Mouse (Mus musculus): Measurements from ENCODE around the gene Pprc1.

The Pprc1 gene

DNA sequence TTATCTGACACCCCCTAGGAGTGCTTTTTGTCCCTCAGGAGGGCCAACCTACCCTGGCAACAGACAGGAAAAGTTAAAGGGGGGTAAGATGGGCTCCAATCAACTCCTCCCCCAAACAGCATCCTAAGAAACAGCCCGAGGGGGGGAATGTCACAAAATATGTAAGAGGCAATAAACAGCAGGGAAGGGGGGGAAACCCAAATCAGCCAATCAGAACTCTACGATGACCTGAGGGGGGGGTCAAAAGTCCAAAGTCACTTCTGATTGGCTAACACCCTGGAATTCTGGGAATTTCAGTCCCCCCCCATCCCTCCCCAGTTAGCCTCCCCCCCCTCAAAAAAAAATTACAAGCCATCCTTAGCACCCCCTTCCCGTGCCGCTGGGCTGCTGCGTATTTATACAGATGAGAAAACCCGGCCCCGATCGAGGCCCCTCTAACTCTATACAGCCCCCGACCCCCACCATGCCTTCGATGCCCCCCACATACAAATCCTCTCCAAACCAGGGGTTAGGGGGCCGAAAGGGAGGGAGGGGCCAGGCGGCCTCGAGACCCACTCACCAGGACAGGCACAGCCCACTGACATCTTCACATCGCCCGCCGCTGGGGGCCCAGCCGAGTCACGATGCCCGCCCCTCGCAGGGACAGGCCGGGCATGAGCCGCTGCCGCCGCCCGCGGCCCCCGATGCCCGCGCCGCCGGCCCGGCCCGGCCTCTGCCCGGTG, at the start of gene Pprc1:
Gene Pprc1 (plus strand): TSS at position 616 of the 722 bp plus-strand sequence.
- DNase-seq (ENCODE audit: low spot score): no peak

DNA sequence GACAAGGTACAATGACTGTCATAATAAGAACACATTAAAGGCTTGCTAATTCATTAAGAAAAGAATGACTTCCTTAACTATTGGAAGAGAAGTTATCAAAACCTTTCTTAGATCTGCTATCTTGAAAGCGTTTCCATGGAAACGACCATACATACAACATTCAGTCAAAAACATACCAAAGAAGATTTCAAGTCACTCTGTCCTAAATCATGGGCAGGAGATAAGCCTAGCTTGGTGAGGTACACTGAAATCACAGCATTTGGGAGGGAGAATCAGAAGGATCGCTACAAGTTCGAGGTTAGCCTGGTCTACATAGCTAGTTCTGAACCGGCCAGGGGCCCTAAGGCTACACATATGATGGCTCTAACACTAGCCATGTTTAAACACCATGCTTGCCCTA, 47.3 kb upstream of the Pprc1 start:
- no peak for DNase-seq (ENCODE audit: low spot score)

DNA sequence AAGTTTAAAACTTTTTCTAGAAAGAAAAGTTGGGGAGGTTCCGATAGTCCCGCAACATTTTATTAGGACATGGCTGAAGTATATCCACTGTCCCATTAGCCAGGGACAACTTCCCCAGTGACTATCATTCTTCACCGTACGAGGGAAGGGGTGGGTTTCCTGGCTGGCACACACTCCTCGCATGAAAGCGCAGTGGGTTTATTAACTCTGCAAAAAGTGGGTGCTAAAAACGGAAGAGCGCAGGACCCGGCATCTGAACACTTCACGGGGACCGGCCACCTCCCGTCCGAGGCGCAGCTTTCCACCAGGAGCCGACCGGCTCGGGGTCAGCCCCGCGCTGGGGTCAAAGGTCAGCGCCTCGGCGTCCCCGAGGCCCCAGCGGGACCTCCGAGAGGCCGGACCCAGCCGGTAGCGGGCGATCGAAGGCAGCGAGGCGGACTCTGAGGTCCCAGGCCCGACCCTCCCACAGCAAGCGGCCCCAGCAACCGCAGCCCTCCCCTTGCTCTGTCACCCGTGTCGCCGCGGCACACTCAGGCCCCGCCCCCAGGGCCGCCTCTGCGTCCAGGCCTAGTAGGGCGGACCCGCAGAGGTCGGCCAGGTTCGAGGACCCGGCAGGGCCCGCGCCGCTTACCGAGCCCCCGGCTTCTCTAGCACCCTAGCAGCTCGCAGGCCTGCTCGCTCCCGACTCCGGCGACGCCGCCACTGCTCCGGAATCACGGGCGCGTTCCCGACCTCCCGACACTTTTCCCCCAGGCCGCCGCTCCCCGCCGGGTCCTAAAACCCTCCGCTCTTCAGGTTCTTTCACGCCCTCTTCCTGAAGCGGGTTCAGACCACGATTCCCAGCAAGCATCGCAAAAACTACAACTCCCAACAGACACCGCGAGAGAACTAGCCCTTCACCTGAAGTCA, 46.6 kb upstream of the Pprc1 start, which contains the start of gene Armh3:
Gene Armh3 (minus strand): TSS at position 704 of the 909 bp plus-strand sequence.
- peak; percentile 92 for DNase-seq (ENCODE audit: low spot score)

DNA sequence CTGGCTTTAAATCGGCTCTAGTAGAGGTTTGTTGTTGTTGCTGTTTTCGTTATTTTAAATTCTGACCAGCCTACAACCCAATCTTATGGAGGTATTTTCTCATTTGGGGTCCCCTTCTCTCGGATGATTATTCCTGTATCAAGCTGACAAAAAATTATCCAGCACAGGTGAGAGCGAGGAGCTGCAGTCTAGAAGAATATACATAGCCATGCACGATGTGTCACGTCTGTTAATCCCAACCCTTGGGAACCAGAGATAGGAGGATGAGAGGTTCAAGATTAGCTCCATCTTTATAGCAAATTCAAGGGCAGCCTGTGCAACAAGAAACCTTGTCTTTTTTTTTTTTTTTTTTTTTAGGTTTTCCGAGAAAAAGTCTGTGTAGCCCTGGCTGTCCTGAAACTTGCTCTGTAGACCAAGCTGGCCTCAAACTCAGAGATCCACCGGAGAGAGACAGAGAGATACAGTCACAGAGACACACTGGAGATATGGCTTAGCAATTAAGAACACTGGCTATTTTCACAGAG, 45.9 kb upstream of the Pprc1 start:
- DNase-seq (ENCODE audit: low spot score): no peak

DNA sequence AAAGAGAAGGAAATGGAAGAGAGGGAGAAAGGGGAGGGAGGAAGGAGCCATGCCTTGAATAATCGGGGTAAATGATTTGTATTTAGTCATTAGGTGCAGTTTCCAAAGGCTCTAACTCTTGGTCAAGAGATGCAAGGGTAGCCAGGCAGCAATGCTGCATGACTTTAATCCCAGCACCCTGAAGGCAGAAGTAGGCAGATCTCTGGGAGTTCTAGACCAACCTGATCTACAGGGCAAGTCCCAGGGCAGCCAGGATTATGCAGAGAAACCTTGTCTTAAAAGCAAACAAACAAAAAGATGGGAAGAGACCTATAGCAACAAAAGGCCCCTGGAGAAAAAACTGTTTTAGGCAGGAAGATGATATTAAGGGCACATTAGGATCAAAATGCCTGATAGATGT, 45.3 kb upstream of the Pprc1 start:
- no peak for DNase-seq (ENCODE audit: low spot score)

DNA sequence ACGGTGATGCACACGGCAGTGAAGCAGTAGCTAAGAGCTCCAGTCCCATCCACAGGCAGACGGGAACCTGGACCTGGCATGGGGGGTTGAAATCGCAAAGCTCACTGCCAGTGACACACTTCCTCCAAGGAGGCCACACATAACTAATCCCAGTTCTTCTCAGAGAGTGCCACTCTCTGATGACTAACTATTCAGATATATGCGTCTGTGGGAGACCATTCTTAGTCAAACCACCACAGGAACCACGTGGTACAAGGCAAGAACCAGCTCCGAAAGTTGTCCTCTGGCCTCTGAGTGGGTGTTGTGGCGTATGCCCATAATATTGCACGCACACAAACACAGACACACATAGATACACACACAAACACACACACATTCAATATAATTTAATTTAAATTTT, 42.4 kb upstream of the Pprc1 start:
- DNase-seq (ENCODE audit: low spot score): no peak

DNA sequence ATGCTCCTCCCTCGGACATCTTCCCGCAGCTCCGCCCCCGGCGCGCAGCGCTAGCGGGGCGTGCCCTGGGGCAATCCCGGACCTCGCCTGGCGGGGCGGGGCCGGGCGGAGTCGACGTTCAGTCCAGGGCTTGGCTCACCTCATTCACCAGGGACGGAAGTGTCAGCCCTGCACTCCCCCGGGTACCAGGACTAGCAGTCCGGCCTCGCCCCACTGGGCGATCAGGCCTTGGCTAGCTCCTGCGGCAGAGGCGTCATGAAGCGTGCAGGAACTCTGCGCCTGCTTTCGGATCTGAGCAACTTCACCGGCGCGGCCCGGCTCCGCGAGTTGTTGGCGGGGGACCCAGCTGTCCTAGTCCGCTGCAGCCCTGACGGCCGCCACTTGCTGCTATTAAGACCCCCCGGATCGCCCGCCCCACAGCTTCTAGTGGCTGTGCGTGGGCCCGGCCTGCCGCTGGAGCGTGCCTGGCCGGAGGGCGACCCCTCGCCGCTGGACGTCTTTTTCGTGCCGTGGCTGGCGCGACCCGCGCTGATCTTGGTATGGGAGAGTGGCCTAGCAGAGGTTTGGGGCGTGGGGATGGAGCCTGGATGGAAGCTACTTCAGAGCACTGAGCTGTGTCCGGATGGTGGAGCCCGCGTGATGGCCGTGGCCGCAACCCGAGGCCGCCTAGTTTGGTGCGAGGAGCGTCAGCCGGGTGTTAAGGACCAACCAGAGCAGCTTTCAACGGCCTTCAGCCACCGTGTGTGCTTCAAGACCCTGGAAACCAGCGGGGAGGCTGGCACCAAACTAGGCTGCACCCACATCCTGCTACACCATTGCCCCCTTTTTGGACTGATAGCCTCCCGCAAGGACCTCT, 41.1 kb upstream of the Pprc1 start, which contains the start of gene Hps6:
Gene Hps6 (plus strand): TSS at position 138 of the 856 bp plus-strand sequence.
- DNase-seq (ENCODE audit: low spot score): peak; percentile 74

DNA sequence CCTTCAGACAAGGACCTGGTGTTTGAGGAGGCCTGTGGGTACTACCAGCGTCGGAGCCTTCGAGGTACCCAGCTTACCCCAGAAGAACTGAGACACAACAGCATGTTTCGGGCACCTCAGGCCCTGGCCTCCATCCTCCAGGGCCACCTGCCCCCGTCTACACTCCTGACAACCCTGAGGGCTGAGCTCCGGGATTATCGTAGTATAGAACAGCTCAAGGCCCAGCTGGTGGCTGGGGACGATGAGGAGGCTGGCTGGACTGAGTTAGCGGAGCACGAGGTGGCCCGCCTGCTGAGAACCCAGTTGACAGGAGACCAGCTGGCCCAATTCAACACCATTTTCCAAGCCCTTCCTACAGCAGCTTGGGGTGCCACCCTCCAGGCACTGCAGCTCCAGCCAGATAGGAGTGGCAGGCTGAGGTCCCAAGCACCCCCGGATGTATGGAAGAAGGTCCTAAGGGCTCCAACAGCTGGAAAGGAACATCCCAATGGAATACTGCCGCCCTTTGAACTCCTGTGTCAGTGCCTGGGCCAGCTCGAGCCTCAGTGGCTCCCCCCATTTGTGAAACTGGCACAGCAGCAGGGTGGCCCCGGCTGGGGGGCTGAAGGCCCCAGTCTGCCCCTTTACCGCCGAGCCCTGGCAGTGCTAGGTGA, 39.7 kb upstream of the Pprc1 start:
- DNase-seq (ENCODE audit: low spot score): no peak

DNA sequence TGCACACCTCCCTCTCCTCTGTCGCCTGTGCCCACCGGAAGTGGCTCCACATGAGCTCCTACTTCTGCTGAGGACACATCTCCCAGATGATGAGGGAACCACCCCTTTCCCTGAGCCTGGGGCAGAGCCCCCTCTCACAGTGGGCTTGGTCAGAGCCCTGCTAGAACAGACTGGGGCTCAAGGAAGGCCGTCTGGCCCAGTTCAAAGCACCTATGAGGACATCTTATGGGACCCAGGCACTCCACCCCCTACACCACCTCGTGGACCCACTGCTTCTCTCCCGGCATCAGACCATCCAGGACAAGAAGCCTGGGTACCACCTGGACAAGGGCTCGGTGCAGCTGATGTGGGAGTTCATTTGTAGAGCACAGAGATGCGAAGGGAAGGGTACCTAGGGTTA, 39.0 kb upstream of the Pprc1 start:
- no peak for DNase-seq (ENCODE audit: low spot score)

DNA sequence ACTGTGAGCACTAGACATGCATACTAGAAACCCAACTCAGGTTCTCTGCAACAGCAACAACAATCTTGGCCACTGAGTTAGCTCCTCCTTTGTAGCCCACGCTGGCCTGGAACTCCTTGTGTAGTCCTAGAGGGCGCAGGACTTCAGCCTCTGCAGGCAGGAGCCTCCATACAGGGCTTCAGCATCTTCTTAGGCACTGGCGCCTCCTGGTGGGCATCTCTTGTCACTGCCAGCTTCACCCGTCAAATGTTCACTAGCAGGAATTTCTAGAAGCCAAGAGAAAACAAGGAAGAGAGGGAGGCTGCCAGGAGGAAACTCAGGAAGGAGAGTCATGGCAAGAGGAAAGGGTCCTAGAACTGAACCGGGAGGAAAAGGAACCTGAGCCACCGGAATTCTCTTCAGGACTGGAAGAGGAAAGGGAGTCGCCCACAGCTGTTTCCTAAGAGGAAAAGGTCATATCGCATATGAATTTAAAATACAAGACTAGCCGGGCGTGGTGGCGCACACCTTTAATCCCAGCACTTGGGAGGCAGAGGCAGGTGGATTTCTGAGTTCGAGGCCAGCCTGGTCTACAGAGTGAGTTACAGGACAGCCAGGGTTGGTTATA, 30.0 kb upstream of the Pprc1 start:
- DNase-seq (ENCODE audit: low spot score): peak; percentile 87

DNA sequence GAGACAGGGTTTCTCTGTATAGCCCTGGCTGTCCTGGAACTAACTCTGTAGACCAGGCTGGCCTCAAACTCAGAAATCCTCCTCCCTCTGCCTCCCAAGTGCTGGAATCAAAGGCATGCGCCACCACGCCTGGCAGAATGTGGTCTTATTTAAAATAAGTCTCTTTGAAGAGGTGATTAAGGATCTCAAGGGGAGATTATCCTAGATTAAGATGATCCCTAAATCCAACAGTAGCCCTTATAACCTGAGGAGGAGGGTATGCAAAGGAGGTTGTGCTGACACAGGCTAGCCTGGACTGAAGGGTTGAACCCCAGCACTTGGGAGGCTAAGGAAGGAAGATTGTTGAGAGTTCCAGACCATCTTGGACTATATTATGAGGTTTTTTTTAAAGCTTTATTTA, 28.7 kb upstream of the Pprc1 start:
- DNase-seq (ENCODE audit: low spot score): no peak

DNA sequence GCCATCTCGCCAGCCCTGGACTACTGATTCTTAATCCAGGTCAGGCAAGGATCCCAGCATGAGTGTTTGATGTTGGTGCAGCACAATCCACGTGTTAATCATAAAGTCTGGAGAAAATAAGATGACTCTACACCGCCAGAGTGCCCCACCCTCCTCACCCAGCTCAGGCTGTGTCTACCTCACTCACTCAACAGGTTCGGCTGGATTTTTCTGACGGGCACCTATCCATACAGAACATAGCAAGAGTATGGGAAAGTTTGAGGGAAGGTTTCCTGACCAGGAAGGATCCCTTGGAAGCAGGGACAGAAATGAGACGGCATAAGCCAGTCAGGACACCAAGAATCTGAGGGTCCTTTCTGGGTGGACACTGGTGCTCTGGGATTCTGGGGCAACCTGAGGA, 19.7 kb upstream of the Pprc1 start:
- DNase-seq (ENCODE audit: low spot score): no peak

DNA sequence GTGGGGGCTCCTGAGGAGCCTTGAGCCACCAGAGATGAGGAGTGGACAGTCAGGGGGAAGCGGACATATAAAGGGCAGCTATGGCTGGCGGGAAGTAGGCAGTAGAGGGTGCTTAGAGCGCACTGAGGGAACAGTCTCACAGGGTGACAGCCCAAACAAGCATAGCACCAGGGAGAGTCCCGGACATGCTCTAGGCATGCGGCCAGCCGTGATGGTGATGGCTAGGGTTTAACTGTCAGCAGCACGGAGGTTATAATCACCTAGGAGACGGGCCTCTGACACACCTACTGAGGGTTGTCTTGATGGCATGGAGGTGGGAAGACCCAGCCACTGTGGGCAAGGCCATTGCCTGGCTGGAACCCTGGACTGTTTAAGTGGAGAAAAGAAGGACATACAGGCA, 18.1 kb upstream of the Pprc1 start:
- no peak for DNase-seq (ENCODE audit: low spot score)

DNA sequence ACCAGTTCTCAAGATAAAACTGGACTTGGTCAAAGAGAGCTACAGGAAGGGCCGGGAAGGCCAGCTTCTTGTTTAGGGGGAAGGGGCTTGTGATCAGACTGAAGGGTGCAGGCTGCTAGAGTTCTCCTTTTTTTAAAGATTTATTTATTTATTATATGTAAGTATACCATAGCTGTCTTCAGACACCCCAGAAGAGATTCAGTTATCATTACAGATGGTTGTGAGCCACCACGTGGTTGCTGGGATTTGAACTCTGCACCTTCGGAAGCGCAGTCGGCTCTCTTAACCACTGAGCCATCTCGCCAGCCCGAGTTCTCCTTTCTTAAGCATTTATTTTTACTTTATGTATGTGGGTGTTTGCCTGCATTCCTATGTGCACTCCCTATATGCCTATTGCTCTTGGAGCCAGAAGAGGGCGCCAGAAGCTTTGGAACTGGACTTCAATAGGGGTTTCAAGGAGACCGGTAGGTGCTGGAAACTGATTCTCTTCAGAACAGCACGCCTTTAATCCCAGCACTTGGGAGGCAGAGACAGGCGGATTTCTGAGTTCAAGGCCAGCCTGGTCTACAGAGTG, 15.9 kb upstream of the Pprc1 start:
- DNase-seq (ENCODE audit: low spot score): no peak

DNA sequence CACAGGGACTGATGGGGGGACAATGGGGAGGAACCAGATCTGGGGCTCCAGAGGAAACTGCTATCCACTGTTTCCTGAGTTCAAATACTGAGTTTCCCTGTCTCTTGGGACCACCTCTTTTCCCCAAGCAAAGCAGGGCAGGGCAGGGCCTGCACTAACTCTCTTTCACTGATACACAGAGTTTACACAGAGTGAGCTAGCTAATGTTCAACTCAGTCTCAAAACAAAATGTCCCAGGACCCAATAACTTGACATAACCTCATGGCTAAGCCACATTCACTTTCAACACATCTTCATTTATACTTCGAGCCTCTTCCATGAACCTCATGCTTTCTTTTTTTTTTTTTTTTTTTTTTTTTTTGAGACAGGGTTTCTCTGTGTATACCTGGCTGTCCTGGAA, 15.0 kb upstream of the Pprc1 start:
- no peak for DNase-seq (ENCODE audit: low spot score)

DNA sequence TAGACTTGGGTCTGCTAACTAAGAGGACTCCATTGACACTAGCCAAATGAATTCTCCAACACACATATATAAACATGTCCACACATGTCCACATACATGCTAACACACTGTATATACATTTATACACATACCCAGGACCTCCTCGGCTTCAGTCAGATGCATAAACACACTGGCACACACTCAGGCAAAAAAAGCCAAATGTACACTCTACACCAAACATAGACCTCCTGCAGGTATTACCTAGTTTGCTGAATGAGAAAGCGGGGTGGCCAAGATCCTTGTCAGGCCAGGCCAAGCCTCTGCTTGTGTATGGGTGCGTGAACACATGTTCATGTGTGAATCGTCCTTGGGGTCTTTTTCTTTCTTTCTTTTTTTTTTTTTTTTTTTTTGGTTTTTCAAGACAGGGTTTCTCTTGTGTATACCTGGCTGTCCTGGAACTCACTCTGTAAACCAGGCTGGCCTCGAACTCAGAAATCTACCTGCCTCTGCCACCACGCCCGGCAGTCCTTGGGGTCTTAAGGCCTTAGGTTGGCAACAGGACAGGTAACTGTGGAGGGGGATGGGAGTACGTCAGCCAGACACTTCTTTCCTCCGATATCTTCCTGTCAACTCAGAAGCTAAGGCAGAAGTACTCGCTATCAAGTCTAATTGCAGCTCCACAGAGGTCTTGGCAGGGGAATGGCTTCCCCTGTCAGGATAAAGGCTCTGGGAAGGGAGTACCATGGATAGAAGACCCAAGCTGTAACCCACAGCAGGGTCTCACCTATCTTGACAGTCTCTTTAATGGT, 14.3 kb upstream of the Pprc1 start:
- DNase-seq (ENCODE audit: low spot score): no peak

DNA sequence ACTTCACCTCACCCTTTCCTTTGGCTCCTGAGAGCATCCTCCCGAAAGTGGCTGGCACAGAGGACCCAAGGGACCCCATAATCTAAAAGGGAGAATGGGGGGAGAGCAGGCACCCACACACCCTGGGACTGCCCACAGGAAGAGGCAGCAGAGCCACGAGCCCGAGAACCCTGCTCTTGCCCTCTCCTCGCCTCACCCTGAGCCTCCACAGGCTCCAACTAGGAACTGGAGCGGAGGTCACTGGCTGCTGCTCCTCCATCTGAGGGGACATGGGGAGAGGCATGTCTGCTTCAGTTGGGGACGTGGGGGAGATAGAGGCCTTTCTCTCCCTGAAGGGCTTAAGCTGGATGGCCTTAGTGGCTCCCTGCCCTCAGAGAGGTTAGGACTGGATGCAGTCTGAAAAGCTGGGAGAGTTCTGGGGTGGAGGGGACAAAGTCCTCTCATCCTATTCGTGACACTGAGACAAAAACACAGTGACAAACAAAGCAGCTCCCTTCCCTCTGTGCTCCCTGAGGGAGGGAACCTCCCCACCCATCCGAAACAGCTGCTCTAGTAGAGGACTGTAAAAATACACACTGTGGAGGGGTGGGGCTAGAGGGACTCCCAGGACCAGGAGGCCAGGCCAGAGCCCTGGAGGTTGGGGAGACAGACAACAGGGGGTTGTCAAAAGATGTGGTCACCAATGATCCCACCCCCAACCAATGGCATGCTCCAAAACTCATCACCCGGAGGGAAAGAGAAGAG, 12.8 kb upstream of the Pprc1 start:
- no peak for DNase-seq (ENCODE audit: low spot score)

DNA sequence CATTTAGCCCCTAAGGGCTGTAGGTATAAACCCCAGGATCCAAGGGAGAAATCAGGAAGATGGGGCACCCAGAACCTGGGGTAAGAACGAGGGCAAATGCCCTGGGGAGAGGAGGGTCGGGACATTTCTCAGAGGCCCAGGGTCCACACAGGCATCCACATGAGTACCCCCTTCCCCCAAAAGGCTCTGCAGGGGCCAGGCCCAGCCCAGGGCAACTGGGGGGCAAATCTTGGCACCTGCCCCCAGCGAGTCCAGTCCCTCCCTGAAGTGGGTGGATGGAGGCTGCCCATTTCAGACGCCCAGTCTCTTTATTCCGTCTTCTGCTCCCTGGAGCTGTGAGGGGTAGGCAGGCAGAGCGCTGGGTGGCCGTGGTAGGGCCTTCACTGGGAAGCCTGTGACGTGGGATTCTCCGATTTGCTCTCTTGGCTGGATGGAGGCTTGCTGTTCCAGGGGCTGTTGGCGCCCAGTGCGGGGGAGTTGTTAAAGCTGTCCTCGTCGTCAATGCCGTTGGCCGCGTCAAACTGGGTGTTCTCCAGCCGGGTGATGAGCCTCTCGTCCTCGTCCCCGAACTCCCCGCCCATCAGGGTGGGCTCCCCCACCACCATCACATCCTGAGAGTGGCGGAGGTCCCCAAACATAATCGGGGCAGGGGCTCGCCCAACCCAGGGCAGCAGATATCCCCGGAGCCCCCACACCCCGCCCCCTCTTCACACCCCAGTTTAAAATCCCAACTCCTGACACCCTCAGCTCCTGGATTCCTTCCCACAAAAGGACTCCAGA, 11.8 kb upstream of the Pprc1 start:
- DNase-seq (ENCODE audit: low spot score): no peak
